Mouse (Mus musculus): Measurements from ENCODE around the gene Rap2c. TPM values are rescaled to one million over a fixed set of nuclear protein-coding genes. Genes with fewer than 3 reads are reported as not detected.

The Rap2c gene
- polyA plus RNA-seq, 1 experiment, result 2.0 TPM

GRCm38 (mm10) chrX:51058317-51058716, 40.5 kb upstream of the Rap2c start:
- Histone ChIP-seq H3K36me3 (ENCODE audit: control insufficient read depth, insufficient read depth, low read length) (no peaks in the 10 kb centered on the region), H3K4me1 (ENCODE audit: control insufficient read depth, insufficient read depth, insufficient read length) (no peaks in the 10 kb centered on the region), H3K4me3 (ENCODE audit: extremely low read depth, insufficient read depth, insufficient read length) (no peak overlapping the region), H3K27me3 (ENCODE audit: control insufficient read depth, insufficient read depth, low read length) (no peaks in the 10 kb centered on the region), H3K27ac (ENCODE audit: insufficient read depth, low read length) (no peak overlapping the region)
- no peak for DNase-seq (ENCODE audit: low read depth in 1 of 2, low spot score in 2 of 2)
- TF ChIP-seq CTCF (IDR thresholded peaks at IDR 0.05; ENCODE audit: extremely low read depth, insufficient read depth, insufficient read length, insufficient replicate concordance), result no peak
- no peak for TF ChIP-seq POLR2A (IDR thresholded peaks at IDR 0.05; ENCODE audit: low read depth, low read length)
- 83% methylated on average over 5 of the region's 5 CpGs for WGBS

- no peaks in the 10 kb centered on the region for H3K27me3 ChIP-seq (ENCODE audit: control insufficient read depth, insufficient read depth, low read length)
- no peak for DNase-seq (ENCODE audit: low read depth in 1 of 2, low spot score in 2 of 2)
- no peaks in the 10 kb centered on the region for H3K36me3 ChIP-seq (ENCODE audit: control insufficient read depth, insufficient read depth, low read length)
- no peaks in the 10 kb centered on the region for H3K4me1 ChIP-seq (ENCODE audit: control insufficient read depth, insufficient read depth, insufficient read length)
- TF ChIP-seq CTCF (IDR thresholded peaks at IDR 0.05; ENCODE audit: extremely low read depth, insufficient read depth, insufficient read length, insufficient replicate concordance) (no peak), POLR2A (IDR thresholded peaks at IDR 0.05; ENCODE audit: low read depth, low read length) (no peak)
- WGBS, result 81% methylated on average over 3 of the region's 3 CpGs
- H3K4me3 ChIP-seq (ENCODE audit: extremely low read depth, insufficient read depth, insufficient read length), result no peak overlapping the region
- no peak overlapping the region for H3K27ac ChIP-seq (ENCODE audit: insufficient read depth, low read length)
Observed at GRCm38 (mm10) chrX:51051680-51052461, 34.1 kb upstream of the Rap2c start.

DNA sequence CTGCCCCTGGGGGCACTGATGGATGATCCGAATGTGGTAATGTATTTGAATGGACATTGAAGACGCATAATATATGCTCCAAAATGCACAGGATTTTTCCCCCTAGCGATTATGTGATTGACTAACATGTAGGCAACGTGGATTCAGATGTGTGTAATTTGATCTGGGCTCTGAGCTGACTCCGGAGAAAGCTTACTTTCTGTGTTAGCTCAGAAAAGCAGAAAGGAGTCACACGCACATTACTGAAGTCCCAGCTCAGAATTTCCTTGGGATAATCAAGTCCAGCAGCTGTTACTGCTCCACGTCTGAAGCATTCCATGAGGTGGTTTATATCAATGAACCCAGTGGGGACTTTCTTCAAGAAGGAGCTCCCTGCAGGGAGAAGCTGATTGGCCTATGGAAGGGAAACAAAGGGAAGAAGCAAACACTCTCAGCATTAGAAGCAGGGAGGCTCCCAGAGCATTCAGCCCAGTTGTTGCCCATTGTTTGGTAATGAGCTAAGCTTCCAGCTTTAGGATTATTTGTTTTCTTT, 17.9 kb upstream of the Rap2c start:
- H3K4me3 ChIP-seq (ENCODE audit: extremely low read depth, insufficient read depth, insufficient read length), result no peak overlapping the region
- DNase-seq (ENCODE audit: low read depth in 1 of 2, low spot score in 2 of 2), result no peak
- WGBS, result 68% methylated on average over 7 of the region's 7 CpGs
- H3K27ac ChIP-seq (ENCODE audit: insufficient read depth, low read length), result no peak overlapping the region
- no peaks in the 10 kb centered on the region for H3K36me3 ChIP-seq (ENCODE audit: control insufficient read depth, insufficient read depth, low read length)
- no peaks in the 10 kb centered on the region for H3K27me3 ChIP-seq (ENCODE audit: control insufficient read depth, insufficient read depth, low read length)
- no peak for TF ChIP-seq POLR2A (IDR thresholded peaks at IDR 0.05; ENCODE audit: low read depth, low read length)
- TF ChIP-seq CTCF (IDR thresholded peaks at IDR 0.05; ENCODE audit: extremely low read depth, insufficient read depth, insufficient read length, insufficient replicate concordance), result no peak
- H3K4me1 ChIP-seq (ENCODE audit: control insufficient read depth, insufficient read depth, insufficient read length), result no peaks in the 10 kb centered on the region

DNA sequence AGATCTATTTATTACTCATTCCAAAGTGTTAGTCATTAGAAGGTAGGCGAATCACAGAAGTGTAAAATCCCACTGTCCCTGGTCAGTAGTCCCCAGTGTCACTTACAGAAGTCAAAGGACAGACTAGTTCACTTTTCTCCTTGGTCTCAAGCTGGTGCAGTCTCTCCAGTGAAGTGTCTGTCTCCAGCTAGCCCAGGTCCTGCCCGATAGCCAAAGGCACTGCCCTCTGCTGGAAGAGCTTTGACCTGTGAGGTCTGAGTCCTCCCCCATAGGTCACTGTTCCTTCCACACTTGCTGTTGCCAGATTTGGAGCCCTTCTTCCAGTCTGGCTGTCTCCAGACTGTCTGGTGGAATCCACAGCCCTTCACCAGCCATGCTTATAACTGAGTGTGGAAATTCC, 2.1 kb upstream of the Rap2c start:
- TF ChIP-seq CTCF (IDR thresholded peaks at IDR 0.05; ENCODE audit: extremely low read depth, insufficient read depth, insufficient read length, insufficient replicate concordance) (peak; percentile 37; the same call in 1 of the 2 replicates), POLR2A (IDR thresholded peaks at IDR 0.05; ENCODE audit: low read depth, low read length) (no peak)
- Histone ChIP-seq H3K27ac (ENCODE audit: insufficient read depth, low read length) (no peak overlapping the region), H3K27me3 (ENCODE audit: control insufficient read depth, insufficient read depth, low read length) (no peaks in the 10 kb centered on the region), H3K4me3 (ENCODE audit: extremely low read depth, insufficient read depth, insufficient read length) (no peak overlapping the region; the same call in 1 of the 2 replicates), H3K36me3 (ENCODE audit: control insufficient read depth, insufficient read depth, low read length) (no peaks in the 10 kb centered on the region), H3K4me1 (ENCODE audit: control insufficient read depth, insufficient read depth, insufficient read length) (no peaks in the 10 kb centered on the region)
- 59% methylated on average over 2 of the region's 2 CpGs for WGBS
- peak; percentile 9 to 48 for DNase-seq (ENCODE audit: low read depth in 1 of 2, low spot score in 2 of 2)

- H3K27me3 ChIP-seq (ENCODE audit: control insufficient read depth, insufficient read depth, low read length), result no peaks in the 10 kb centered on the region
- TF ChIP-seq POLR2A (IDR thresholded peaks at IDR 0.05; ENCODE audit: low read depth, low read length) (no peak), CTCF (IDR thresholded peaks at IDR 0.05; ENCODE audit: extremely low read depth, insufficient read depth, insufficient read length, insufficient replicate concordance) (no peak)
- H3K4me3 ChIP-seq (ENCODE audit: extremely low read depth, insufficient read depth, insufficient read length), result peak overlapping the region; percentile 69
- WGBS, result 26% methylated on average over 31 of the region's 32 CpGs
- peak; percentile 53 to 68 for DNase-seq (ENCODE audit: low read depth in 1 of 2, low spot score in 2 of 2)
- H3K4me1 ChIP-seq (ENCODE audit: control insufficient read depth, insufficient read depth, insufficient read length), result no peaks in the 10 kb centered on the region
- peak overlapping the region; percentile 94 for H3K27ac ChIP-seq (ENCODE audit: insufficient read depth, low read length)
- H3K36me3 ChIP-seq (ENCODE audit: control insufficient read depth, insufficient read depth, low read length), result peaks cover 2% of the 10 kb centered on the region; the same call in 1 of the 2 replicates
Observed at GRCm38 (mm10) chrX:51018786-51019179, 965 bp upstream of the Rap2c start.

- H3K27me3 ChIP-seq (ENCODE audit: control insufficient read depth, insufficient read depth, low read length), result no peaks in the 10 kb centered on the region
- H3K4me1 ChIP-seq (ENCODE audit: control insufficient read depth, insufficient read depth, insufficient read length), result no peaks in the 10 kb centered on the region
- DNase-seq (ENCODE audit: low read depth in 1 of 2, low spot score in 2 of 2), result no peak
- TF ChIP-seq CTCF (IDR thresholded peaks at IDR 0.05; ENCODE audit: extremely low read depth, insufficient read depth, insufficient read length, insufficient replicate concordance) (no peak), POLR2A (IDR thresholded peaks at IDR 0.05; ENCODE audit: low read depth, low read length) (no peak)
- peaks cover 2% of the 10 kb centered on the region; the same call in 1 of the 2 replicates for H3K36me3 ChIP-seq (ENCODE audit: control insufficient read depth, insufficient read depth, low read length)
- H3K4me3 ChIP-seq (ENCODE audit: extremely low read depth, insufficient read depth, insufficient read length), result peak overlapping the region; percentile 69
- WGBS, result 42% methylated on average over 12 of the region's 12 CpGs
- peak overlapping the region; percentile 51; the same call in 1 of the 2 replicates for H3K27ac ChIP-seq (ENCODE audit: insufficient read depth, low read length)
Observed at GRCm38 (mm10) chrX:51016926-51017325, 892 bp downstream of the Rap2c start.

- Histone ChIP-seq H3K27ac (ENCODE audit: insufficient read depth, low read length) (no peak overlapping the region), H3K27me3 (ENCODE audit: control insufficient read depth, insufficient read depth, low read length) (no peaks in the 10 kb centered on the region), H3K4me3 (ENCODE audit: extremely low read depth, insufficient read depth, insufficient read length) (no peak overlapping the region), H3K36me3 (ENCODE audit: control insufficient read depth, insufficient read depth, low read length) (peaks cover 2% of the 10 kb centered on the region; the same call in 1 of the 2 replicates), H3K4me1 (ENCODE audit: control insufficient read depth, insufficient read depth, insufficient read length) (no peaks in the 10 kb centered on the region)
- WGBS, result 69% methylated on average over 2 of the region's 2 CpGs
- DNase-seq (ENCODE audit: low read depth in 1 of 2, low spot score in 2 of 2), result no peak
- TF ChIP-seq POLR2A (IDR thresholded peaks at IDR 0.05; ENCODE audit: low read depth, low read length) (no peak), CTCF (IDR thresholded peaks at IDR 0.05; ENCODE audit: extremely low read depth, insufficient read depth, insufficient read length, insufficient replicate concordance) (no peak)
Observed at GRCm38 (mm10) chrX:51012280-51012679, 5.5 kb downstream of the Rap2c start.

All from spleen, adult 2 months (tissue).